Mouse (Mus musculus) forebrain, embryonic 11.5 days (tissue): ENCODE measurements around the gene Gosr1. TPM values are rescaled to one million over a fixed set of nuclear protein-coding genes. Genes with fewer than 3 reads are reported as not detected.
"Not testable (repeated sequence)": the region's sequence is repeated elsewhere in the genome, so short reads cannot be mapped to it uniquely, and the experiment has no call there.

Experiments used
- ATAC-seq: fragments of 200-750 bp; cut with Nextera tagmentation; replicated peaks from 2 replicates; pipeline ENCODE4 v1.8.0; 2017; ENCODE audit warnings: moderate TSS enrichment; ENCODE audit not compliant: low FRiP score
- DNase-seq: peaks from one replicate; pipeline ENCODE4 v3.0.0-alpha.2; 2017; ENCODE audit warnings: low spot score
- H3K27ac ChIP-seq: fragments of 300-500 bp; sonication (generic); 2 replicates; pipeline ENCODE4 v1.5.1; 2014; ENCODE audit warnings: low read depth, low read length
- H3K27me3 ChIP-seq: fragments of 300-500 bp; sonication (generic); 2 replicates; pipeline ENCODE4 v1.6.1; 2014; ENCODE audit warnings: mild to moderate bottlenecking, low read length, mixed read lengths; ENCODE audit not compliant: control insufficient read depth, insufficient read depth
- H3K36me3 ChIP-seq: fragments of 300-500 bp; sonication (generic); 2 replicates; pipeline ENCODE4 v1.6.1; 2014; ENCODE audit warnings: mild to moderate bottlenecking, low read length, moderate library complexity, mixed read lengths; ENCODE audit not compliant: control insufficient read depth, insufficient read depth
- H3K4me1 ChIP-seq: fragments of 300-500 bp; sonication (generic); replicated peaks from 2 replicates; pipeline ENCODE4 v1.6.1; 2014; ENCODE audit warnings: low read length, mixed read lengths; ENCODE audit not compliant: control insufficient read depth, insufficient read depth
- H3K4me2 ChIP-seq: fragments of 300-500 bp; sonication (generic); 2 replicates; pipeline ENCODE4 v1.6.1; 2014; ENCODE audit warnings: low read depth, mild to moderate bottlenecking, low read length, moderate library complexity, mixed read lengths; ENCODE audit not compliant: severe bottlenecking
- H3K4me3 ChIP-seq: fragments of 300-500 bp; sonication (generic); 2 replicates; pipeline ENCODE4 v1.5.1; 2014; ENCODE audit warnings: low read depth, low read length
- H3K9ac ChIP-seq: fragments of 300-500 bp; sonication (generic); 2 replicates; pipeline ENCODE4 v1.6.1; 2014; ENCODE audit warnings: low read length
- H3K9me3 ChIP-seq: fragments of 300-500 bp; sonication (generic); 2 replicates; pipeline ENCODE4 v1.6.1; 2016; ENCODE audit warnings: low read length, mixed read lengths; ENCODE audit not compliant: control insufficient read depth
- WGBS: fragments of 180-500 bp; shearing (Covaris S2); extraction: QIAGEN DNeasy Blood & Tissue Kit; methylation state at CpG from one replicate; pipeline ENCODE4 v1.1.7; 2014; 5-methylcytosine and 5-hydroxymethylcytosine counted together
- polyA plus RNA-seq: library from polyadenylated mRNA; unstranded; fragments of >200 nt; fragmentation: Nextera tagmentation; extraction: Ambion mirVana; gene quantifications from 2 replicates; pipeline ENCODE4 v1.2.1, GENCODE M21; 2014

Gene Gosr1
- polyA plus RNA-seq, 1 experiment from 2014 or later: 26.5 TPM

GRCm38 (mm10) chr11:76685604-76686003 is 77.8 kb downstream of the Gosr1 start:
- no peak overlapping the region for H3K9ac ChIP-seq
- ATAC-seq (no peak), DNase-seq (no peak)
- H3K27ac ChIP-seq: no peak overlapping the region
- H3K9me3 ChIP-seq: no peaks in the 10 kb centered on the region
- WGBS: 83% methylated on average over 2 of the region's 2 CpGs
- no peaks in the 10 kb centered on the region for H3K4me1 ChIP-seq
- H3K27me3 ChIP-seq: no peaks in the 10 kb centered on the region
- H3K36me3 ChIP-seq: no peaks in the 10 kb centered on the region
- no peak overlapping the region for H3K4me2 ChIP-seq
- H3K4me3 ChIP-seq: no peak overlapping the region

DNA sequence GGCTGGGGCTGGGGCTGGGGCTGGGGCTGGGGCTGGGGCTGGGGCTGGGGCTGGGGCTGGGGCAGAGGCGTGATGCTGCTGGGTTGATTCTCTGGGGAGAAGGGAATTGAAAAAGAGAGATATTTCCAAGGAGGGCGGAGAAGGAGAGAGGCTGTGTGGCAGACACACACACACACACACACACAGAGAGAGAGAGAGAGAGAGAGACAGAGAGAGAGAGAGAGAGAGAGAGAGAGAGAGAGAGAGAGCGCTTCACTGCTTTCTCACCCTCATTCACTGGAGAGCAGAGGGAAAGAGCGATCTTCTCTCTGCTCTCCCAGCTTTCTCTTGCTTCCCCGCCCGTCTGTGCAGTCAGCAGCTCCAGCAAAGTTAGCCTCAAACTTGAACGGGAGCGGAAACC is 83.9 kb downstream of the Gosr1 start, which contains the start of gene Trarg1:
TSS of gene Trarg1 (plus strand) at position 301 of the 400 bp plus-strand sequence.
- not testable (repeated sequence) for H3K27ac ChIP-seq, ATAC-seq, H3K4me3 ChIP-seq, H3K36me3 ChIP-seq, H3K27me3 ChIP-seq, DNase-seq, H3K4me2 ChIP-seq, H3K4me1 ChIP-seq, H3K9ac ChIP-seq, H3K9me3 ChIP-seq
- 43% methylated on average over 7 of the region's 8 CpGs for WGBS

Other genes starting within 250 kb of the Gosr1 start
- gene Abr, start 141.3 kb downstream of the Gosr1 start, polyA plus RNA-seq: 46.4 and 50.5 TPM in 2 replicates
- not detected in 2 replicates for gene Bhlha9, start 91.1 kb downstream of the Gosr1 start, polyA plus RNA-seq
- not detected in 2 replicates for gene Trarg1, start 83.8 kb downstream of the Gosr1 start, polyA plus RNA-seq
- 14.3 and 15.6 TPM in 2 replicates for gene Cpd, start 83.4 kb upstream of the Gosr1 start, polyA plus RNA-seq
- not detected in 2 replicates for gene Tmigd1, start 138.6 kb upstream of the Gosr1 start, polyA plus RNA-seq
- 167 and 174 TPM in 2 replicates for gene Blmh, start 161.2 kb upstream of the Gosr1 start, polyA plus RNA-seq
- gene Slc6a4, start 235.0 kb upstream of the Gosr1 start, polyA plus RNA-seq: 0.41 and 1.2 TPM in 2 replicates